In the genomic region with DNA sequence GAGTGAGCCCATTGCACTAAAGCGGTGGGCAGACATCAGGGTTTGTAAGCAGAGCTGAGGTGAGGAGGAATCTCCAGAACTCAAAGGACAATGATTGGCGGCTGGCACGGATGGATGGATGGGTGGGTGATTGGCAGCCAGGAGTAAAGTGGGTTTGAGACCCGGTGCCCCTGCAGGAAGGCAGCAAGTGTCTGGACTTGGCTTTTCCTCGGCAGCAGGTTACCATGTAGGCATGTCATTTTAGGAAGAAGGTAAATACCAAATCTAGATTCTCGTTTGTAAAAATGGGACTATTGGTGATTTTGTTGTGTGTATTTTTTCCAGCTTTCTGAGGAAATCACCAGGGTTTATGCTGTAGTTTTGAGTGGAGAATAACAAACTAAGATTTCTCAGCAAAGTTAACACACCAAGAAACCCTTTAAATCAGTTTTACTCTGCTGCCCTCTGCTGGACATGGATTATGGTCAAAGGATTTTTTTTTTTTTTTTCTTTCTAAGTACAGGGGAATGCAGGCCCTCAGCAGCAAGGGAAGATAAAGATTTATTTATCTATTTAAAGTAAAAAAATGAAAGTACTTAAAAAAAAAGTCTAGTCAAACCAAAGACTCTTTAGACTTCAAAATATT, we compare ENCODE assay signal across 8 mouse cellular contexts.
A peak's percentile ranks its signal among the peaks of the same experiment; 100 is the strongest.
DNase-seq lines count a peak whose midpoint lies in the region; ATAC-seq lines count a peak whose summit lies in the region.

No protein-coding gene starts in this region.

- no peak overlapping the region for H3K9ac ChIP-seq in neural tube, embryonic 11.5 days (ENCODE audit: low read length)

- intact Hi-C loops in heart, postnatal 14 days (cut with DNase I): loop anchor here (2.0 to 5.0 kb wide), 4 partner anchors 15 to 1360 kb away; no protein-coding TSS in a partner anchor

- no peaks in the 10 kb centered on the region for H3K27me3 ChIP-seq in neural tube, embryonic 11.5 days (ENCODE audit: control insufficient read depth, insufficient read depth, low read length)

- H3K9me3 ChIP-seq in neural tube, embryonic 11.5 days (ENCODE audit: control insufficient read depth, low read length): no peaks in the 10 kb centered on the region

- H3K27ac ChIP-seq in neural tube, embryonic 11.5 days (ENCODE audit: low read depth, low read length): no peak overlapping the region

- WGBS in neural tube, embryonic 11.5 days: 61% methylated on average over 6 of the region's 6 CpGs

- DNase-seq in frontal cortex, postnatal 36 days (ENCODE audit: low spot score in 2 of 2): peak; percentile 9 to 53
- DNase-seq in frontal cortex, postnatal 10 days (ENCODE audit: low spot score in 2 of 2): no peak
- peak; percentile 48 for DNase-seq in neural tube, embryonic 11.5 days (ENCODE audit: low spot score)
- no peak for DNase-seq in neural tube, embryonic 10.5 days (ENCODE audit: extremely low spot score, low spot score)
- DNase-seq in c-Kit-negative CD71-positive TER-119-positive erythroid progenitor cells, embryonic 14.5 days (ENCODE audit: low read depth, low spot score): peak; percentile 73
- peak; percentile 49 to 77 for DNase-seq in heart, postnatal 14 days
- peak; percentile 81 for DNase-seq in lung, postnatal 10 days
- peak; percentile 68 for DNase-seq in thymus, postnatal 14 days

- no peak for ATAC-seq in neural tube, embryonic 11.5 days (ENCODE audit: insufficient read depth, low FRiP score, low TSS enrichment)

- H3K36me3 ChIP-seq in neural tube, embryonic 11.5 days (ENCODE audit: control insufficient read depth, insufficient read depth, low read length): no peaks in the 10 kb centered on the region

- no peaks in the 10 kb centered on the region for H3K4me1 ChIP-seq in neural tube, embryonic 11.5 days (ENCODE audit: control insufficient read depth, insufficient read depth, low read length)

- no peak overlapping the region for H3K4me3 ChIP-seq in neural tube, embryonic 11.5 days (ENCODE audit: low read depth, low read length)

- H3K4me2 ChIP-seq in neural tube, embryonic 11.5 days (ENCODE audit: low read depth): no peak overlapping the region

Comparison
In these comparisons a context has a peak if more than half of its experiments do, and no peak if none do; other contexts are left out.
1. DNase-seq: peak in frontal cortex, postnatal 36 days (2 of 2), neural tube, embryonic 11.5 days (single experiment), c-Kit-negative CD71-positive TER-119-positive erythroid progenitor cells, embryonic 14.5 days (single experiment), heart, postnatal 14 days (2 of 2), lung, postnatal 10 days (single experiment) and thymus, postnatal 14 days (single experiment); none in frontal cortex, postnatal 10 days (0 of 2) and neural tube, embryonic 10.5 days (single experiment).